ENCODE assay signal across 19 mouse cellular contexts in genomic region chr7:68230831-68231230, GRCm38 (mm10). TPM values are rescaled to one million over a fixed set of nuclear protein-coding genes. Genes with fewer than 3 reads are reported as not detected.
"Had no signal": no experiment of that assay in that cellular context is flagged by ENCODE, and none has a peak within 500 bp of the region (broad histone marks: within the 10 kb centered on the region; RNA-seq: fewer than 3 reads in every experiment).

No protein-coding gene starts in this region.

- H3K9me3 ChIP-seq: limb, embryonic 15.5 days; liver, embryonic 12.5 days; midbrain, embryonic 10.5 days; neural tube, embryonic 13.5 days had no signal

- DNase-seq: kidney, postnatal 36 days; lung, embryonic 14.5 days; lung, postnatal 10 days; lung, postnatal 4 days; midbrain, embryonic 14.5 days; retina, postnatal 1 day; right cerebral cortex, postnatal 4 days; spleen, adult 18-20 months; thymus, adult 18-20 months; thymus, postnatal 14 days had no signal

- H3K4me3 ChIP-seq: limb, embryonic 15.5 days; liver, embryonic 12.5 days; midbrain, embryonic 10.5 days; neural tube, embryonic 13.5 days had no signal

- H3K4me2 ChIP-seq: limb, embryonic 15.5 days; liver, embryonic 12.5 days; lung, embryonic 14.5 days; neural tube, embryonic 13.5 days had no signal

- H3K4me1 ChIP-seq: liver, embryonic 12.5 days had no signal

- H3K27me3 ChIP-seq: limb, embryonic 15.5 days; liver, embryonic 12.5 days; neural tube, embryonic 13.5 days had no signal

- H3K9ac ChIP-seq: limb, embryonic 15.5 days; liver, embryonic 12.5 days; lung, embryonic 14.5 days; neural tube, embryonic 13.5 days had no signal

- ATAC-seq: liver, embryonic 12.5 days had no signal

- H3K27ac ChIP-seq: kidney, postnatal 0 days; limb, embryonic 15.5 days; liver, embryonic 12.5 days; midbrain, embryonic 10.5 days; neural tube, embryonic 13.5 days had no signal

RNA-seq across cellular contexts. Expression of gene Pgpep1l, which starts 33.2 kb away (rescaled TPM):
- total RNA-seq: megakaryocyte, adult 5-6 weeks had no signal
- polyA plus RNA-seq: limb, embryonic 11.5 days; liver, embryonic 12.5 days; liver, embryonic 16.5 days; lung, embryonic 14.5 days; midbrain, embryonic 10.5 days; midbrain, embryonic 14.5 days; neural tube, embryonic 13.5 days; stomach, embryonic 14.5 days had no signal
